In the genomic region with DNA sequence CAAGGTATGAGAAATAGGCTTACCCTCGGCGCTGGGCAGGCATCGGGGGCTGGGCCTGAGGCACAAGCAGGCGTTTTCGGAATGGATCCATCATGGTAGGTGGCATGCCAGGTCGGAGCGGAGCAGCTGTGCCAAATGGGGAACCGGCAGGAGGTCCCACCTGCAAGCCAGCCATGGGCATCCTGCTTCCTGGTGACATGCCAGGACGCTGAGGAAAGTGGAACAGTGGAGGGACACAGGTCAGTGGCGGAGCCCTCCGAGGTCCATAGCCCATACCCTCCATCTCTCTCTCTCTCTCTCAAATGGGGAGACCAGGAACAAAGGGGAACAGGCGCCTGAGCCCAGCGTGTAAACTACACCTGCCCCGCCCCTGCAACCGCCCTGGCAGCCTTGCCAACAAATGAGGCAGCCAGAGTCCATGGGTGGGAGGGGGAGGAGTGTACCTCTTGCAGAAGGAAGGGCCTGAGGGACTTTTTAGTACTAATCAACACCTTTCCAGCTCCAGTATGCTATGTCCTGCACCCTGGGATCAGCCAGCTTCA, we compare ENCODE assay signal across 9 mouse cellular contexts. TPM values are rescaled to one million over a fixed set of nuclear protein-coding genes. Genes with fewer than 3 reads are reported as not detected.
DNase-seq lines count a peak whose midpoint lies in the region; ATAC-seq and TF ChIP-seq lines count a peak whose summit lies in the region.
"Had no signal": no experiment of that assay in that cellular context is flagged by ENCODE, and none has a peak within 500 bp of the region (broad histone marks: within the 10 kb centered on the region; RNA-seq: fewer than 3 reads in every experiment).

No protein-coding gene starts in this region.

- WGBS in heart, adult 2 months: 63% methylated on average over 15 of the region's 15 CpGs
- 63% methylated on average over 15 of the region's 15 CpGs for WGBS in heart, embryonic 12.5 days
- WGBS in forebrain, embryonic 12.5 days: 77% methylated on average over 15 of the region's 15 CpGs

- no peak for TF ChIP-seq EP300 in heart, adult 2 months (IDR thresholded peaks at IDR 0.05; ENCODE audit: insufficient read depth, low read depth, low read length)

- no peak overlapping the region for H3K9ac ChIP-seq in heart, adult 2 months (ENCODE audit: low read depth, low read length)
- no peak overlapping the region for H3K9ac ChIP-seq in heart, embryonic 12.5 days
- H3K9ac ChIP-seq in forebrain, embryonic 12.5 days: no peak overlapping the region

- peaks cover 20% of the 10 kb centered on the region for H3K4me1 ChIP-seq in heart, adult 2 months (ENCODE audit: control insufficient read depth, insufficient read depth, low read length)
- peaks cover 40% of the 10 kb centered on the region for H3K4me1 ChIP-seq in heart, embryonic 12.5 days (replicated peaks)
- H3K4me1 ChIP-seq in forebrain, embryonic 12.5 days: peaks cover 35% of the 10 kb centered on the region

- H3K4me3 ChIP-seq in heart, adult 2 months: no peak overlapping the region
- H3K4me3 ChIP-seq in heart, embryonic 12.5 days: no peak overlapping the region
- H3K4me3 ChIP-seq in forebrain, embryonic 12.5 days (replicated peaks): no peak overlapping the region

- DNase-seq in heart, adult 2 months: peak; percentile 46 to 53
- DNase-seq in adrenal gland, postnatal 25 days: peak; percentile 72
- peak; percentile 64 to 66 for DNase-seq in kidney, adult 8-10 months
- DNase-seq in lung, postnatal 4 days: peak; percentile 43 to 62
- DNase-seq in B cell, adult 2 months: no peak
- DNase-seq in right cerebral cortex, postnatal 14 days: no peak

- peak overlapping the region; percentile 57 for H3K27ac ChIP-seq in heart, adult 2 months
- H3K27ac ChIP-seq in heart, embryonic 12.5 days (ENCODE audit: poor library complexity, severe bottlenecking): no peak overlapping the region
- H3K27ac ChIP-seq in forebrain, embryonic 12.5 days: peak overlapping the region; percentile 78
- H3K27ac ChIP-seq: macrophage had no signal

- H3K27me3 ChIP-seq in heart, adult 2 months (ENCODE audit: control insufficient read depth, insufficient read depth, low read length): no peaks in the 10 kb centered on the region
- no peaks in the 10 kb centered on the region for H3K27me3 ChIP-seq in heart, embryonic 12.5 days (replicated peaks)
- H3K27me3 ChIP-seq in forebrain, embryonic 12.5 days: no peaks in the 10 kb centered on the region

- no peak for TF ChIP-seq POLR2A in heart, adult 2 months (IDR thresholded peaks at IDR 0.05; ENCODE audit: insufficient read depth, low read depth, low read length)

- H3K9me3 ChIP-seq in heart, embryonic 12.5 days (replicated peaks): no peaks in the 10 kb centered on the region
- H3K9me3 ChIP-seq in forebrain, embryonic 12.5 days: no peaks in the 10 kb centered on the region

- no peak for ATAC-seq in heart, embryonic 12.5 days (ENCODE audit: insufficient number of reproducible peaks, low FRiP score)
- no peak for ATAC-seq in forebrain, embryonic 12.5 days (ENCODE audit: low FRiP score)

- no peak for TF ChIP-seq CTCF in heart, adult 2 months (IDR thresholded peaks at IDR 0.05)

- no peak overlapping the region for H3K4me2 ChIP-seq in heart, embryonic 12.5 days
- H3K4me2 ChIP-seq in forebrain, embryonic 12.5 days: no peak overlapping the region

- intact Hi-C loops in heart, adult 2 months (cut with DNase I): no loop called here

- H3K79me2 ChIP-seq in heart, adult 2 months (replicated peaks; ENCODE audit: control insufficient read depth, insufficient read depth, low read length): peaks cover 1% of the 10 kb centered on the region

- peaks cover 8% of the 10 kb centered on the region; the same call in 1 of the 2 replicates for H3K36me3 ChIP-seq in heart, adult 2 months (ENCODE audit: control insufficient read depth, insufficient read depth, low read length)
- H3K36me3 ChIP-seq in heart, embryonic 12.5 days: peaks cover 52% of the 10 kb centered on the region
- H3K36me3 ChIP-seq in forebrain, embryonic 12.5 days (replicated peaks): peaks cover 52% of the 10 kb centered on the region

RNA-seq across cellular contexts. Expression of gene Smarcd2, which starts 5.4 kb away (rescaled TPM):
- total RNA-seq in heart, adult 2 months (2021): 10 to 100 TPM; 16.6 to 17.2 TPM
- polyA plus RNA-seq in heart, adult 2 months (2012; rRNA removed): 39.2 and 49.2 TPM in 2 replicates
- polyA plus RNA-seq in heart, embryonic 12.5 days (2016; fragmentation: Nextera tagmentation; extraction: Ambion mirVana): 24.6 and 25.3 TPM in 2 replicates
- total RNA-seq in adrenal gland, postnatal 25 days (2021): 89.6 and 114 TPM in 2 replicates
- polyA plus RNA-seq in forebrain, embryonic 12.5 days (2016; fragmentation: Nextera tagmentation; extraction: Ambion mirVana): 26.1 and 26.5 TPM in 2 replicates

RNA-seq across cellular contexts. Expression of gene Tcam1, which starts 9.1 kb away (rescaled TPM):
- not detected for total RNA-seq in heart, adult 2 months (2021)
- polyA plus RNA-seq in heart, adult 2 months (2012; rRNA removed): 0.10 TPM in 1 of 2 replicates, not detected in the other
- 0.05 and 0.06 TPM in 2 replicates for polyA plus RNA-seq in heart, embryonic 12.5 days (2016; fragmentation: Nextera tagmentation; extraction: Ambion mirVana)
- 0.36 TPM in 1 of 2 replicates, not detected in the other for total RNA-seq in adrenal gland, postnatal 25 days (2021)
- polyA plus RNA-seq in forebrain, embryonic 12.5 days (2016; fragmentation: Nextera tagmentation; extraction: Ambion mirVana): 0.33 and 0.34 TPM in 2 replicates

RNA-seq across cellular contexts. Expression of gene Psmc5, which starts 11.4 kb away (rescaled TPM):
- total RNA-seq in heart, adult 2 months (2021): 100 to 1,000 TPM in 1 of 2 experiments, 10 to 100 TPM in 1; 91.8 to 104 TPM
- polyA plus RNA-seq in heart, adult 2 months (2012; rRNA removed): 54.5 and 83.5 TPM in 2 replicates
- polyA plus RNA-seq in heart, embryonic 12.5 days (2016; fragmentation: Nextera tagmentation; extraction: Ambion mirVana): 247 and 253 TPM in 2 replicates
- 150 and 151 TPM in 2 replicates for total RNA-seq in adrenal gland, postnatal 25 days (2021)
- 334 and 335 TPM in 2 replicates for polyA plus RNA-seq in forebrain, embryonic 12.5 days (2016; fragmentation: Nextera tagmentation; extraction: Ambion mirVana)

RNA-seq across cellular contexts. Expression of gene Ftsj3, which starts 11.5 kb away (rescaled TPM):
- 10 to 100 TPM; 20.2 to 21.6 TPM for total RNA-seq in heart, adult 2 months (2021)
- 10.2 and 15.2 TPM in 2 replicates for polyA plus RNA-seq in heart, adult 2 months (2012; rRNA removed)
- 45.3 and 45.9 TPM in 2 replicates for polyA plus RNA-seq in heart, embryonic 12.5 days (2016; fragmentation: Nextera tagmentation; extraction: Ambion mirVana)
- total RNA-seq in adrenal gland, postnatal 25 days (2021): 52.5 and 72.1 TPM in 2 replicates
- 63.0 and 69.1 TPM in 2 replicates for polyA plus RNA-seq in forebrain, embryonic 12.5 days (2016; fragmentation: Nextera tagmentation; extraction: Ambion mirVana)

RNA-seq across cellular contexts. Expression of gene Gh, which starts 34.3 kb away (rescaled TPM):
- not detected for total RNA-seq in heart, adult 2 months (2021)
- polyA plus RNA-seq in heart, adult 2 months (2012; rRNA removed): not detected in 2 replicates
- polyA plus RNA-seq in heart, embryonic 12.5 days (2016; fragmentation: Nextera tagmentation; extraction: Ambion mirVana): not detected in 2 replicates
- total RNA-seq in adrenal gland, postnatal 25 days (2021): not detected in 2 replicates
- polyA plus RNA-seq in forebrain, embryonic 12.5 days (2016; fragmentation: Nextera tagmentation; extraction: Ambion mirVana): not detected in 2 replicates
- polyA plus RNA-seq: macrophage had no signal

Comparison
In these comparisons a context has a peak if more than half of its experiments do, and no peak if none do; other contexts are left out.
1. DNase-seq: peak in heart, adult 2 months (2 of 2), adrenal gland, postnatal 25 days (single experiment), kidney, adult 8-10 months (2 of 2) and lung, postnatal 4 days (2 of 2); none in B cell, adult 2 months (0 of 2) and right cerebral cortex, postnatal 14 days (single experiment).